Mouse (Mus musculus) 3T3-L1 (cell line): Measurements from ENCODE around the gene Fbxo31.

ENCODE experiments used
- DNase-seq: peaks from one replicate; pipeline ENCODE4 v3.0.0-alpha.2; 2015; ENCODE audit warnings: low read depth, low spot score

The Fbxo31 gene

GRCm38 (mm10) chr8:121552506-121552905 lies 26.1 kb downstream of the Fbxo31 start:
- DNase-seq, result no peak

- DNase-seq, result no peak
Measured at GRCm38 (mm10) chr8:121551065-121551985, 27.3 kb downstream of the Fbxo31 start.

GRCm38 (mm10) chr8:121550056-121550455 lies 28.6 kb downstream of the Fbxo31 start:
- DNase-seq, result no peak

- DNase-seq, result peak; percentile 75
Measured at GRCm38 (mm10) chr8:121547132-121547531, 31.5 kb downstream of the Fbxo31 start.

- no peak for DNase-seq
Measured at GRCm38 (mm10) chr8:121544936-121545335, 33.7 kb downstream of the Fbxo31 start.

- no peak for DNase-seq
Measured at GRCm38 (mm10) chr8:121544276-121544785, 34.3 kb downstream of the Fbxo31 start, which contains the start of gene 1700018B08Rik. 1700018B08Rik (minus strand) TSS chr8:121544320.

- DNase-seq, result no peak
Measured at GRCm38 (mm10) chr8:121542901-121543300, 35.7 kb downstream of the Fbxo31 start.

- DNase-seq, result no peak
Measured at GRCm38 (mm10) chr8:121541862-121542261, 36.7 kb downstream of the Fbxo31 start.

- DNase-seq, result peak; percentile 27
Measured at GRCm38 (mm10) chr8:121532381-121532780, 46.2 kb downstream of the Fbxo31 start.

GRCm38 (mm10) chr8:121530639-121531038 lies 48.0 kb downstream of the Fbxo31 start:
- DNase-seq, result no peak

GRCm38 (mm10) chr8:121528790-121529189 lies 49.8 kb downstream of the Fbxo31 start:
- DNase-seq, result no peak

- no peak for DNase-seq
Measured at GRCm38 (mm10) chr8:121527751-121528150, 50.9 kb downstream of the Fbxo31 start.

- DNase-seq, result no peak
Measured at GRCm38 (mm10) chr8:121526811-121527550, 51.6 kb downstream of the Fbxo31 start.

- DNase-seq, result no peak
Measured at GRCm38 (mm10) chr8:121525111-121525818, 53.3 kb downstream of the Fbxo31 start.

- DNase-seq, result peak; percentile 82
Measured at GRCm38 (mm10) chr8:121513429-121513828, 65.2 kb downstream of the Fbxo31 start.

- no peak for DNase-seq
Measured at GRCm38 (mm10) chr8:121511751-121512150, 66.9 kb downstream of the Fbxo31 start.
